Mouse (Mus musculus) lung, embryonic 14.5 days (tissue): Measurements from ENCODE around the gene Narfl. TPM values are rescaled to one million over a fixed set of nuclear protein-coding genes. Genes with fewer than 3 reads are reported as not detected.
A peak's percentile ranks its signal among the peaks of the same experiment; 100 is the strongest.

ENCODE experiments used
- ATAC-seq: fragments of 200-750 bp; cut with Nextera tagmentation; 2 replicates; pipeline ENCODE4 v1.8.0; 2017; ENCODE audit warnings: mild to moderate bottlenecking, moderate TSS enrichment, moderate library complexity; ENCODE audit not compliant: insufficient read depth
- DNase-seq: peaks from one replicate; pipeline ENCODE4 v3.0.0-alpha.2; 2015
- H3K27ac ChIP-seq: fragments of 300-500 bp; sonication (generic); 2 replicates; pipeline ENCODE4 v1.5.1; 2014; ENCODE audit warnings: low read depth, mild to moderate bottlenecking, moderate library complexity
- H3K27me3 ChIP-seq: fragments of 300-500 bp; sonication (generic); 2 replicates; pipeline ENCODE4 v1.6.1; 2014; ENCODE audit warnings: low read length, control low read depth; ENCODE audit not compliant: insufficient read depth
- H3K36me3 ChIP-seq: fragments of 300-500 bp; sonication (generic); 2 replicates; pipeline ENCODE4 v1.6.1; 2014; ENCODE audit warnings: control low read depth; ENCODE audit not compliant: insufficient read depth
- H3K4me1 ChIP-seq: fragments of 300-500 bp; sonication (generic); 2 replicates; pipeline ENCODE4 v1.6.1; 2014; ENCODE audit warnings: antibody characterized with exemption, control low read depth; ENCODE audit not compliant: insufficient read depth
- H3K4me2 ChIP-seq: fragments of 300-500 bp; sonication (generic); 2 replicates; pipeline ENCODE4 v1.6.1; 2014; ENCODE audit warnings: mild to moderate bottlenecking
- H3K4me3 ChIP-seq: fragments of 300-500 bp; sonication (generic); 2 replicates; pipeline ENCODE4 v1.5.1; 2014; ENCODE audit warnings: low read depth, low read length
- H3K9ac ChIP-seq: fragments of 300-500 bp; sonication (generic); 2 replicates; pipeline ENCODE4 v1.6.1; 2014
- H3K9me3 ChIP-seq: fragments of 300-500 bp; sonication (generic); 2 replicates; pipeline ENCODE4 v1.6.1; 2016; ENCODE audit warnings: low read depth, low read length, control low read depth
- CTCF ChIP-seq: IDR thresholded peaks from 2 replicates; pipeline ENCODE4 v1.5.1; 2016; ENCODE audit warnings: antibody characterized with exemption, low read depth
- WGBS: fragments of 180-500 bp; shearing (Covaris S2); extraction: QIAGEN DNeasy Blood & Tissue Kit; methylation state at CpG from one replicate; pipeline ENCODE4 v1.1.7; 2014; 5-methylcytosine and 5-hydroxymethylcytosine counted together
- polyA plus RNA-seq: library from polyadenylated mRNA; unstranded; fragments of >200 nt; fragmentation: Nextera tagmentation; extraction: Ambion mirVana; gene quantifications from 2 replicates; pipeline ENCODE4 v1.2.1, GENCODE M21; 2014

Narfl gene
- 24.3 and 25.6 TPM in 2 replicates for polyA plus RNA-seq

GRCm38 (mm10) chr17:25773549-25774120 is at the start of gene Narfl:
Gene Narfl (plus strand): TSS chr17:25773776.
- H3K4me2 ChIP-seq: peak within 1 kb of the TSS; percentile 73
- ATAC-seq (peak; percentile 87), DNase-seq (peak; percentile 100)
- H3K36me3 ChIP-seq: 0 out of 2 replicates have a peak, but pooled peaks cover 11% of the 10 kb centered on the region
- H3K27me3 ChIP-seq: no peaks in the 10 kb centered on the region
- peak; percentile 98 for TF ChIP-seq CTCF
- H3K27ac ChIP-seq: no peak within 1 kb of the TSS
- H3K4me1 ChIP-seq: no peaks in the 10 kb centered on the region
- no peaks in the 10 kb centered on the region for H3K9me3 ChIP-seq
- 0% methylated on average over 37 of the region's 37 CpGs for WGBS
- peak within 1 kb of the TSS; percentile 73 for H3K4me3 ChIP-seq
- peak within 1 kb of the TSS; percentile 80 for H3K9ac ChIP-seq

- peak; percentile 39 for DNase-seq
- peak; percentile 48 for TF ChIP-seq CTCF
- H3K27me3 ChIP-seq: no peaks in the 10 kb centered on the region
- peaks cover 11% of the 10 kb centered on the region; the same call in 1 of the 2 replicates for H3K4me1 ChIP-seq
- no peak overlapping the region for H3K4me3 ChIP-seq
- no peaks in the 10 kb centered on the region for H3K9me3 ChIP-seq
- ATAC-seq: no peak
- peaks cover 62% of the 10 kb centered on the region for H3K36me3 ChIP-seq
- H3K27ac ChIP-seq: no peak overlapping the region
- H3K9ac ChIP-seq: no peak overlapping the region
- no peak overlapping the region for H3K4me2 ChIP-seq
- 78% methylated on average over 7 of the region's 7 CpGs for WGBS
Observed at GRCm38 (mm10) chr17:25723919-25724318, 49.7 kb upstream of the Narfl start.

DNA sequence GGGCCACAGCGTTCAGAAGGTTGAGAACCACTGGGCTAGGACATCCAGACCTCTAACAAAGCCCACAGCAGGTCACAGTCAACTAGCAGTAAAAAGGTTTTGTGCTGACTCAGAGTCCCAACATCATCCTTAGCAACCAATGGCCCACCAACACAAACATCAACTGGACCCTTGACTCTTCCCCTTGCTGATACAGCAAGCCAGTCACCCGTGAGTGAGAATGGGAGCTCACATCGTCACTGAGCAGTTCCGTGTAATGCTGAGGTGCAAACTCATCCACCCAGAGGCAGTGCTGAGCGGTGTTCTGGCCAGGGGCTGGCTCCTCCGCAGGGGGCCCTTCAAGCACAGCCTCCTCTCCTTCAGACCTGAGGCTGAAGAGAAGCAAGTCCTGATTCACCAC is 48.3 kb upstream of the Narfl start:
- 84% methylated on average over 6 of the region's 6 CpGs for WGBS
- no peak overlapping the region for H3K27ac ChIP-seq
- H3K36me3 ChIP-seq: peaks cover 51% of the 10 kb centered on the region
- TF ChIP-seq CTCF: no peak
- no peaks in the 10 kb centered on the region for H3K27me3 ChIP-seq
- ATAC-seq: no peak
- H3K9ac ChIP-seq: no peak overlapping the region
- H3K4me3 ChIP-seq: no peak overlapping the region; the same call in 1 of the 2 replicates
- no peak overlapping the region for H3K4me2 ChIP-seq
- H3K9me3 ChIP-seq: no peaks in the 10 kb centered on the region
- H3K4me1 ChIP-seq: peaks cover 11% of the 10 kb centered on the region; the same call in 1 of the 2 replicates
- no peak for DNase-seq

DNA sequence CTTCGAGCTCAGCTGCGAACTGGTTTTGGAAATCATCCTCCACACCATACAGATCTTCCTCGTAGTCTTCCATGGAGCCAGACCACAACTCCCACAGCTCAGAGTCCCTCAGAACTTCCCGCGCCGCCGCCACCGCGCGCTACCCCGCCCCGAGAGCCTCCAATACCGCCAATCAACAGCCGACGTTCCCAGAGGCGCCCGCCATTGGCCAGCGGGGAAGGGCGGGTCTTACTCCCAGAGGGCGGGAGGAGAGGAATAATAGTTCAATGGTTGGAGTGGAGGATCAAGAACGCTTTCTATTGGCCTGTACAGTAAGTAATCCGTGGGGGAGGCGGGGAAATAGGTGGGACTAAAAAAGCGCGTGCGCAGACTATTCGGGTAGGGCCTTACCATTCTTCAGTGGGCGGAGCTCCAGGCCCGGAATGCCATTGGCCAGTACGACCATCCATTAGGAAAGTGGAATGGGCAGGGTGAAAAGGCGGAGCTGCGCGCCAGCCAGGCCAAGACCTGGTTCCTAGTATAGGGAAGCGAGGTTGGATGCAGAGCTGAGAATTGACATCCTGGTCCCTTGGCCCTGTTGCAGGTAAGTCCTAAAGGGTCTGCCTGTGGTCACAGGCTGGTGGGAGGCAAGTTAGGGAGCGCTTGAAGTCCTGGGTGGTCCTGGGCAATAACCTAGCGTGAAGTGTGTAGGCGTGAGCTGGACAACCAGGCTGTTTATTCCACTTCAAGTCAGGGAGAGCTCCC is 46.1 kb upstream of the Narfl start, which contains the start of the genes Chtf18 and Rpusd1:
Gene Chtf18, minus strand, starts transcription at position 155 of the 744 bp plus-strand sequence.
Gene Rpusd1, plus strand, starts transcription at position 406 of the 744 bp plus-strand sequence.
- no peaks in the 10 kb centered on the region for H3K9me3 ChIP-seq
- H3K4me1 ChIP-seq: peaks cover 11% of the 10 kb centered on the region; the same call in 1 of the 2 replicates
- peak within 1 kb of the TSS; percentile 90 for H3K9ac ChIP-seq
- peak within 1 kb of the TSS; percentile 95 for H3K4me2 ChIP-seq
- TF ChIP-seq CTCF: no peak
- peak within 1 kb of the TSS; percentile 69 for H3K4me3 ChIP-seq
- no peak within 1 kb of the TSS for H3K27ac ChIP-seq
- WGBS: under 1% methylated on average over 37 of the region's 37 CpGs
- peaks cover 42% of the 10 kb centered on the region for H3K36me3 ChIP-seq
- ATAC-seq: peak; percentile 98
- no peaks in the 10 kb centered on the region for H3K27me3 ChIP-seq
- DNase-seq: peak; percentile 100

- Histone ChIP-seq H3K4me2 (peak overlapping the region; percentile 90), H3K36me3 (peaks cover 37% of the 10 kb centered on the region), H3K4me1 (peaks cover 11% of the 10 kb centered on the region; the same call in 1 of the 2 replicates), H3K27ac (no peak overlapping the region), H3K4me3 (peak overlapping the region; percentile 69), H3K9me3 (no peaks in the 10 kb centered on the region), H3K9ac (peak overlapping the region; percentile 90), H3K27me3 (no peaks in the 10 kb centered on the region)
- TF ChIP-seq CTCF: no peak
- WGBS: 23% methylated on average over 4 of the region's 4 CpGs
- DNase-seq (no peak), ATAC-seq (no peak)
Observed at GRCm38 (mm10) chr17:25728009-25728270, 45.6 kb upstream of the Narfl start.

- 16% methylated on average over 2 of the region's 2 CpGs for WGBS
Observed at GRCm38 (mm10) chr17:25732082-25732481, 41.5 kb upstream of the Narfl start.

DNA sequence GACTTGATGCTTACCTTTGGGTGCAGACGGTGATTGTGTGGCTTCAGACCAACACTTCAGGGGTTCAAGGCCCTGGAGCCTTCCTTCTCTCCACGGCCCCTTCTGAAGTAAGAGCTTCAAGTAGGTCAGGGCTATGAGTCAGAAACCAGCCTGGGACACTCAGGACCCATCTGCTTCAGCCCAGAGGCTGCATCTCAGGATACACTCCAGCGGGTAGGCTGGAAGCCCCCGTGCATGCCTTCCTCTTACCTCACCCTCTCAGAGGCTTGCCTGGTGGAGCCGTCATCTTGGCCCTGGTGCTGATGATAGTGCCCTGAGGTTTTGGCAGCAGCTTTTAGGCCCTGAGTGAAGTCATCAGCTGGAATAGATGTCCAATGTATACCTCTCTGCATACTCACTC is 38.3 kb upstream of the Narfl start:
- WGBS: 79% methylated on average over 5 of the region's 5 CpGs
- no peaks in the 10 kb centered on the region for H3K9me3 ChIP-seq
- no peak overlapping the region for H3K4me2 ChIP-seq
- H3K27me3 ChIP-seq: no peaks in the 10 kb centered on the region
- ATAC-seq (no peak), DNase-seq (no peak)
- no peak overlapping the region for H3K27ac ChIP-seq
- no peak overlapping the region for H3K9ac ChIP-seq
- no peaks in the 10 kb centered on the region for H3K4me1 ChIP-seq
- peaks cover 13% of the 10 kb centered on the region for H3K36me3 ChIP-seq
- H3K4me3 ChIP-seq: no peak overlapping the region
- no peak for TF ChIP-seq CTCF

More at GRCm38 (mm10) chr17:25732082-25732481, 41.5 kb upstream of the Narfl start:
- H3K9ac ChIP-seq: no peak overlapping the region
- peak; percentile 92 for DNase-seq
- peaks cover 5% of the 10 kb centered on the region; the same call in 1 of the 2 replicates for H3K4me1 ChIP-seq
- no peak overlapping the region for H3K4me3 ChIP-seq
- H3K27ac ChIP-seq: no peak overlapping the region
- H3K27me3 ChIP-seq: no peaks in the 10 kb centered on the region
- TF ChIP-seq CTCF: peak; percentile 97
- H3K9me3 ChIP-seq: no peaks in the 10 kb centered on the region
- ATAC-seq: no peak
- H3K4me2 ChIP-seq: no peak overlapping the region
- H3K36me3 ChIP-seq: peaks cover 17% of the 10 kb centered on the region
